Mouse (Mus musculus) lung, adult 2 months (tissue): Measurements from ENCODE around the gene Bcl2l14.

Experiments used
- CTCF ChIP-seq: fragments of 200-500 bp; IDR thresholded peaks from 2 replicates; pipeline ENCODE4 v1.5.1; 2011; ENCODE audit warnings: mild to moderate bottlenecking, low read length, control low read depth; ENCODE audit not compliant: insufficient read depth
- POLR2A ChIP-seq: fragments of 200-500 bp; IDR thresholded peaks from 2 replicates; pipeline ENCODE4 v1.6.1; 2011; ENCODE audit warnings: low read depth, mild to moderate bottlenecking, control low read depth, low read length, borderline replicate concordance; ENCODE audit errors: extremely low read depth

DNA sequence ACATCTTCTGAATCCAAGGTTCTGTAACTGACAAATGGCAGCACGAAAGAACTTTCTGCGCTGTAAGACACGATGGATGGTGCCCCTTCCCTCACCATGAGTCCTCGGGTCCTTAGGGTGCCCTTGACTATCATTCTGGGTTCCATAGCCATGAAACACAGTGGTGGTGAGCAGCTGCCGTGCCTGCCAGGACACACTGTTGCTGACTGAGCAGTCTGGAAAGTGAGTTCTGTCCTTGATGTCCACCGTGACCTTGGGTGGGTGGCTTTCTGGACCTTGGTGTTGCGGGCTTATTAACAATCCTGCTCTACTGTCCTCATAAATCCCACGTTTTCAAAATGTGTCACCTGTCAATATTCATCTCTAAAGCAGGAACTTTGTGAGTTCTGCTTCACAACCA, 6.2 kb upstream of the Bcl2l14 start:
- TF ChIP-seq POLR2A (no peak), CTCF (no peak)
